Mouse (Mus musculus) kidney, embryonic 14.5 days (tissue): ENCODE data around the gene Nlgn2. TPM values are rescaled to one million over a fixed set of nuclear protein-coding genes. Genes with fewer than 3 reads are reported as not detected.
A peak's percentile ranks its signal among the peaks of the same experiment; 100 is the strongest.

Source experiments
- ATAC-seq: fragments of 200-750 bp; cut with Nextera tagmentation; 2 replicates; pipeline ENCODE4 v1.8.0; 2017; ENCODE audit warnings: moderate number of reproducible peaks, mild to moderate bottlenecking, moderate TSS enrichment, moderate library complexity; ENCODE audit not compliant: low FRiP score, low TSS enrichment
- H3K27ac ChIP-seq: fragments of 300-500 bp; sonication (generic); 2 replicates; pipeline ENCODE4 v1.5.1; 2014; ENCODE audit warnings: low read depth, mild to moderate bottlenecking, low read length, moderate library complexity, mixed read lengths
- H3K27me3 ChIP-seq: fragments of 300-500 bp; sonication (generic); 2 replicates; pipeline ENCODE4 v1.6.1; 2014; ENCODE audit warnings: mild to moderate bottlenecking, low read length; ENCODE audit not compliant: control insufficient read depth, insufficient read depth
- H3K36me3 ChIP-seq: fragments of 300-500 bp; sonication (generic); 2 replicates; pipeline ENCODE4 v1.6.1; 2014; ENCODE audit warnings: low read length, mixed read lengths; ENCODE audit not compliant: control insufficient read depth, insufficient read depth
- H3K4me1 ChIP-seq: fragments of 300-500 bp; sonication (generic); 2 replicates; pipeline ENCODE4 v1.6.1; 2014; ENCODE audit warnings: low read length, mixed read lengths; ENCODE audit not compliant: control insufficient read depth, insufficient read depth
- H3K4me2 ChIP-seq: fragments of 300-500 bp; sonication (generic); replicated peaks from 2 replicates; pipeline ENCODE4 v1.6.1; 2014; ENCODE audit warnings: low read depth, mild to moderate bottlenecking, low read length
- H3K4me3 ChIP-seq: fragments of 300-500 bp; sonication (generic); 2 replicates; pipeline ENCODE4 v1.5.1; 2014; ENCODE audit warnings: mild to moderate bottlenecking, low read length
- H3K9ac ChIP-seq: fragments of 300-500 bp; sonication (generic); 2 replicates; pipeline ENCODE4 v1.6.1; 2014; ENCODE audit warnings: low read depth, mild to moderate bottlenecking, low read length, moderate library complexity
- H3K9me3 ChIP-seq: fragments of 300-500 bp; sonication (generic); 2 replicates; pipeline ENCODE4 v1.6.1; 2016; ENCODE audit warnings: low read length; ENCODE audit not compliant: control insufficient read depth
- WGBS: fragments of 180-500 bp; shearing (Covaris S2); extraction: QIAGEN DNeasy Blood & Tissue Kit; methylation state at CpG from one replicate; pipeline ENCODE4 v1.1.7; 2014; 5-methylcytosine and 5-hydroxymethylcytosine counted together
- microRNA-seq: library from miRNA; unstranded; fragments of <30 nt; microRNA quantifications from one replicate; pipeline ENCODE4, GENCODE M21; 2016
- polyA plus RNA-seq: library from polyadenylated mRNA; unstranded; fragments of >200 nt; fragmentation: Nextera tagmentation; extraction: Ambion mirVana; gene quantifications from 2 replicates; pipeline ENCODE4 v1.2.1, GENCODE M21; 2014

The Nlgn2 gene
- polyA plus RNA-seq, 1 experiment from 2014 or later: 7.8 TPM

DNA sequence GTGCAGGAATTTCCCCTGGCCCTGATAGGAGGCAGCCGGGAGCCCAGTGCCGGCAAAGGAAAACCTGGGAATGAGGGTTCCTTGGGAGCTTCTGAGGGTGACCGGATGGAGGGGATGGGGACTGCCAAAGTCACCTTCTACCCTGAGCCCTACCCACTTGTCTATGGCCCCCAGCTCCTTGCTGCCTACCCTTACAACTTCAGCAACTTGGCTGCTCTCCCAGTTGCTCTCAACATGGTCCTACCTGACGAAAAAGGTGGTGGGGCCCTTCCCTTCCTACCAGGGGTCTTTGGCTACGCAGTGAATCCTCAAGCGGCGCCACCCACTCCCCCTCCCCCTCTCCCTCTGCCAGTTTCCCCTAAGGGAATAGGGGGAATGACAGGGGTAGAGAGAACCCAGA, 58.6 kb downstream of the Nlgn2 start:
- Histone ChIP-seq H3K4me2 (no peak overlapping the region), H3K4me3 (no peak overlapping the region), H3K9ac (no peak overlapping the region), H3K27me3 (peaks cover 4% of the 10 kb centered on the region; the same call in 1 of the 2 replicates), H3K36me3 (0 out of 2 replicates have a peak, but pooled peaks cover 2% of the 10 kb centered on the region), H3K9me3 (no peaks in the 10 kb centered on the region), H3K4me1 (peaks cover 16% of the 10 kb centered on the region), H3K27ac (no peak overlapping the region)
- no peak for ATAC-seq
- 64% methylated on average over 7 of the region's 7 CpGs for WGBS

DNA sequence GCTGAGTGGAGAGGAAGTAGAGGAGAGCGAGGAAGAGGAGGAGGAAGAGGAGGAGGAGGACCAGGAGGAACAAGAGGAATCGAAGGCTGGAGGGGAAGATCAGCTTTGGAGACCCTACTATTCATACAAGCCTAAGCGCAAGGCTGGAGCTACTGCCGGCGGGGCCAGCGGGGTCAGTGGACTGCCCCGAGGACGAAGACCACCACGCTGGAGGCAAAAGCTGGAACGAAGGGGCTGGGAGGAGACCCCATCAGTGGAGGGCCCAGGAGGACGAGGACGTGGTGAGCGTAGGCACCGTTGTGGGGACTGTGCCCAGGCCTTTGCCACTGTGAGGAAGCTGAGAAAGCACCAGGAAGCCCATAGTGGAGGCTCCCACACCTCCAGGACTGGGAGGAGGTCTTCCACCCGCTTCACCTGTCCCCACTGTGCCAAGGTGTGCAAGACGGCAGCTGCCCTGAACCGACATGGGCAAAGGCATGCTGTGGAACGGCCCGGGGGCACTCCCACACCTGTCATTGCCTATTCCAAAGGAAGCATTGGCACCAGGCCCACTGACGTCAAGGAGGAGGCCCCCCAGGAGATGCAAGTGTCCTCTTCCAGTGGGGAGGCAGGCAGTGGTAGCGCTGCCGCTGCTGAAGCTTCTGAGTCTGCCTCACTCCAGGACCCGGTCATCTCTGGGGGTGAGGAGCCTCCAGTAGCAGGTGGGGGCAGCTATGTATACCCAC, 59.2 kb downstream of the Nlgn2 start:
- Histone ChIP-seq H3K9me3 (no peaks in the 10 kb centered on the region), H3K4me1 (peaks cover 16% of the 10 kb centered on the region), H3K27ac (no peak overlapping the region), H3K4me2 (no peak overlapping the region), H3K9ac (no peak overlapping the region), H3K4me3 (no peak overlapping the region), H3K27me3 (peaks cover 4% of the 10 kb centered on the region; the same call in 1 of the 2 replicates), H3K36me3 (0 out of 2 replicates have a peak, but pooled peaks cover 2% of the 10 kb centered on the region)
- ATAC-seq: no peak
- WGBS: 69% methylated on average over 21 of the region's 23 CpGs

DNA sequence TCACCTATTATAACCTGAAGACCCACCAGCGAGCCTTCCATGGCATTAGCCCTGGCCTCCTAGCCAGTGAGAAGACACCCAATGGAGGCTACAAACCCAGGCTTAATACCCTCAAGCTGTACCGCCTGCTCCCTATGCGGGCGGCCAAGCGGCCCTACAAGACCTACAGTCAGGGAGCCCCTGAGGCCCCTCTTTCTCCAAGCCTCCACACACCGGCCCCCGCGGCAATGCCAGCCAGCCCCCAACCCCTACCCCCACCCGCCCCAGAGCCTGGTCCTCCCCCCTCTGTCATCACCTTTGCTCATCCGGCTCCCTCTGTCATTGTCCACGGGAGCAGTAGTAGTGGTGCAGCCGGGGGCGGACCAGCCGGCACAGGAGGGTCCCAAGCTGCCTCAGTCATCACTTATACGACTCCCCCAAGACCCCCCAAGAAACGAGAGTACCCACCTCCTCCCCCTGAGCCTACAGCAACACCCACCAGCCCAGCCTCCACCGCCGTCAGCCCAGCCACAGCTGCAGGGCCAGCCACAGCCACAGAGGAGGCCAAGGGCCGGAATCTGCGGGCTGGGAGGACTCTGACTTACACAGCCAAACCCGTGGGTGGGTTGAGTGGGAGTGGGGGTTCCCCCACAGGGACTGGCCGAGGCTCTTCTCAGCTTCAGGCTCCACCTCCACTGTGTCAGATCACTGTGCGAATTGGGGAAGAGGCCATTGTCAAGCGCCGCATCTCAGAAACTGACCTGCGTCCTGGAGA, 59.9 kb downstream of the Nlgn2 start:
- Histone ChIP-seq H3K4me1 (peaks cover 16% of the 10 kb centered on the region), H3K9me3 (no peaks in the 10 kb centered on the region), H3K27me3 (peaks cover 4% of the 10 kb centered on the region; the same call in 1 of the 2 replicates), H3K4me3 (no peak overlapping the region), H3K27ac (no peak overlapping the region), H3K9ac (no peak overlapping the region), H3K36me3 (0 out of 2 replicates have a peak, but pooled peaks cover 2% of the 10 kb centered on the region), H3K4me2 (no peak overlapping the region)
- ATAC-seq: peak; percentile 54; the same call in 1 of the 2 replicates
- WGBS: 51% methylated on average over 26 of the region's 26 CpGs

DNA sequence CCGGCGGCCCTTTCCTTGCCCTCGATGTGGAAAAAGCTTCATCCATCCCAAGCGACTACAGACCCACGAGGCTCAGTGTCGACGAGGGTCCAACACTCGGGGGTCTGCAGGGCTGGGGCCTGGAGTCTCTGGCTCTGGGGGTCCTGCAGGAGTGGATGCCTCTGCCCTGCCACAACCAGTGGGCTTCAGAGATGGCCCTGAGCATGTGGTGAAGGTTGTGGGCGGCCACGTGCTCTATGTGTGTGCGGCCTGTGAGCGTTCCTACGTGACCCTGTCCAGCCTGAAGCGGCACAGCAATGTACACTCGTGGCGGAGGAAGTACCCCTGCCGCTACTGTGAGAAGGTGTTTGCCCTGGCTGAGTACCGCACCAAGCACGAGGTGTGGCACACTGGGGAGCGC, 61.1 kb downstream of the Nlgn2 start:
- no peak overlapping the region for H3K27ac ChIP-seq
- no peak for ATAC-seq
- H3K4me1 ChIP-seq: peaks cover 16% of the 10 kb centered on the region
- H3K27me3 ChIP-seq: peaks cover 4% of the 10 kb centered on the region; the same call in 1 of the 2 replicates
- WGBS: 90% methylated on average over 20 of the region's 20 CpGs
- H3K9me3 ChIP-seq: no peaks in the 10 kb centered on the region
- no peak overlapping the region for H3K4me2 ChIP-seq
- no peak overlapping the region for H3K9ac ChIP-seq
- H3K4me3 ChIP-seq: no peak overlapping the region
- 0 out of 2 replicates have a peak, but pooled peaks cover 2% of the 10 kb centered on the region for H3K36me3 ChIP-seq

DNA sequence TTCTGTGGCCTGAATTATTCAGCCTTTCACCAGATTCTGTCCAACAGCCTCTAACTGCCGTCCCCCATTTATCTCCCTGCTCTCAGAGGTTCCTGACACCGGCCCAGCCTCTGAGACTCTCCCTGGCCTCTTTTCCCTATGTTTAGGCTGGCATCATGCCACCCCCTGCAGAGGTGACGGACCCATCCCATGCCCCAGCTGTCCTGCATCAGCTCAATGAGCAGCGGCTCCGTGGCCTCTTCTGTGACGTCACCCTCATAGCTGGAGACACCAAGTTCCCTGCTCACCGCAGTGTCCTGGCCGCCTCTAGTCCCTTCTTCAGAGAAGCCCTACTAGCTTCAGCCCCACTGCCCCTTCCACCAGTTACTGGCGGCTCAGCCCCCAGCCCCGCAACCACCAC, 61.9 kb downstream of the Nlgn2 start:
- 0 out of 2 replicates have a peak, but pooled peaks cover 2% of the 10 kb centered on the region for H3K36me3 ChIP-seq
- WGBS: 64% methylated on average over 10 of the region's 10 CpGs
- peaks cover 4% of the 10 kb centered on the region; the same call in 1 of the 2 replicates for H3K27me3 ChIP-seq
- H3K9ac ChIP-seq: no peak overlapping the region
- no peaks in the 10 kb centered on the region for H3K9me3 ChIP-seq
- H3K4me1 ChIP-seq: peaks cover 16% of the 10 kb centered on the region
- no peak overlapping the region for H3K27ac ChIP-seq
- H3K4me3 ChIP-seq: no peak overlapping the region
- ATAC-seq: no peak
- no peak overlapping the region for H3K4me2 ChIP-seq

DNA sequence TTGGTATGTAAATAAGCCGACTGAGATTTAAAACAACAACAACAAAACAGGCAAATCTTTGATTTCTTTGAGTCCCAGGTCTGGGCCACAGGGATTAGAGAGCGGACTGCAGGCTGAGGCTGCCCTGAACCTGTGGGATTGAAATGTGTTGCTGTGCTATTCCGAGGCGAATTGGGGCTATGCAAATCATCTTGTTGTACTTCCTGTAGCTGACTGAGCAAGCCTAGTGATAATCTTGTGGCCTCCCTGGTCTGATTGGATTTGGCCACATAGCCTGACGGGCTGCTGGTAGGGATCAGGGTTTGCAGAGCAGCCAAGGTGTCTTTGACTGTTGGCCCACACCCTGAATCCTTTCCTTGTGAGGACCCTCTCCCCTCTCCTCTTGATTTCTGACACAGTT, 62.6 kb downstream of the Nlgn2 start:
- H3K27ac ChIP-seq: no peak overlapping the region
- H3K4me3 ChIP-seq: no peak overlapping the region
- H3K9ac ChIP-seq: no peak overlapping the region
- H3K27me3 ChIP-seq: peaks cover 4% of the 10 kb centered on the region; the same call in 1 of the 2 replicates
- 0 out of 2 replicates have a peak, but pooled peaks cover 2% of the 10 kb centered on the region for H3K36me3 ChIP-seq
- WGBS: 71% methylated on average over 5 of the region's 5 CpGs
- H3K4me2 ChIP-seq: no peak overlapping the region
- peaks cover 16% of the 10 kb centered on the region for H3K4me1 ChIP-seq
- ATAC-seq: no peak
- H3K9me3 ChIP-seq: no peaks in the 10 kb centered on the region

Small RNA genes lying within 50 kb of the gene (microRNA-seq; reads per million reads assigned to microRNA genes)
- gene Mir6924: not detected

Other genes with a start within 250 kb of the Nlgn2 start
- gene Atp1b2, start 231.8 kb downstream of the Nlgn2 start, polyA plus RNA-seq: 7.6 and 11.4 TPM in 2 replicates
- gene Shbg, start 219.9 kb downstream of the Nlgn2 start, polyA plus RNA-seq: not detected in 2 replicates
- gene Sat2, start 215.8 kb downstream of the Nlgn2 start, polyA plus RNA-seq: 16.9 and 22.6 TPM in 2 replicates
- gene Fxr2, start 204.8 kb downstream of the Nlgn2 start, polyA plus RNA-seq: 30.7 and 33.3 TPM in 2 replicates
- 0.51 TPM in 1 of 2 replicates, not detected in the other for gene Sox15, start 182.5 kb downstream of the Nlgn2 start, polyA plus RNA-seq
- 42.3 and 71.8 TPM in 2 replicates for gene Mpdu1, start 175.1 kb downstream of the Nlgn2 start, polyA plus RNA-seq
- gene Cd68, start 171.6 kb downstream of the Nlgn2 start, polyA plus RNA-seq: 8.5 and 10.5 TPM in 2 replicates
- gene Eif4a1, start 165.4 kb downstream of the Nlgn2 start, polyA plus RNA-seq: 729 and 1,177 TPM in 2 replicates
- gene Senp3, start 155.7 kb downstream of the Nlgn2 start, polyA plus RNA-seq: 95.2 and 102 TPM in 2 replicates
- gene Tnfsf13, start 152.0 kb downstream of the Nlgn2 start, polyA plus RNA-seq: 0.34 and 0.60 TPM in 2 replicates
- 6.9 and 8.6 TPM in 2 replicates for gene Tnfsf12, start 141.9 kb downstream of the Nlgn2 start, polyA plus RNA-seq
- gene Tnfsfm13, start 141.7 kb downstream of the Nlgn2 start, polyA plus RNA-seq: 4.6 and 4.9 TPM in 2 replicates
- gene Polr2a, start 79.1 kb downstream of the Nlgn2 start, polyA plus RNA-seq: 30.2 and 58.4 TPM in 2 replicates
- gene Slc35g3, start 75.8 kb downstream of the Nlgn2 start, polyA plus RNA-seq: 0.23 and 0.36 TPM in 2 replicates
- gene Zbtb4, start 71.9 kb downstream of the Nlgn2 start, polyA plus RNA-seq: 2.0 and 2.2 TPM in 2 replicates
- 4.6 and 6.5 TPM in 2 replicates for gene Chrnb1, start 41.8 kb downstream of the Nlgn2 start, polyA plus RNA-seq
- 1.7 and 1.9 TPM in 2 replicates for gene Fgf11, start 35.9 kb downstream of the Nlgn2 start, polyA plus RNA-seq
- 6.4 and 7.7 TPM in 2 replicates for gene Tmem102, start 32.2 kb downstream of the Nlgn2 start, polyA plus RNA-seq
- not detected in 2 replicates for gene Gm39566, start 22.5 kb downstream of the Nlgn2 start, polyA plus RNA-seq
- not detected in 2 replicates for gene Spem2, start 19.3 kb downstream of the Nlgn2 start, polyA plus RNA-seq
- 0.27 TPM in 1 of 2 replicates, not detected in the other for gene Spem1, start 15.6 kb downstream of the Nlgn2 start, polyA plus RNA-seq
- gene Tmem256, start 730 bp upstream of the Nlgn2 start, polyA plus RNA-seq: 354 and 512 TPM in 2 replicates
- gene Plscr3, start 8.6 kb upstream of the Nlgn2 start, polyA plus RNA-seq: 84.3 and 105 TPM in 2 replicates
- 2.3 and 4.9 TPM in 2 replicates for gene Tnk1, start 20.9 kb upstream of the Nlgn2 start, polyA plus RNA-seq
- gene Tmem95, start 40.2 kb upstream of the Nlgn2 start, polyA plus RNA-seq: not detected in 2 replicates
- gene Kctd11, start 43.6 kb upstream of the Nlgn2 start, polyA plus RNA-seq: 3.8 and 6.4 TPM in 2 replicates
- 0.20 and 0.28 TPM in 2 replicates for gene Acap1, start 57.8 kb upstream of the Nlgn2 start, polyA plus RNA-seq
- gene 2810408A11Rik, start 63.2 kb upstream of the Nlgn2 start, polyA plus RNA-seq: 12.4 and 15.1 TPM in 2 replicates
- 13.0 and 16.3 TPM in 2 replicates for gene Neurl4, start 63.3 kb upstream of the Nlgn2 start, polyA plus RNA-seq
- gene Gps2, start 76.1 kb upstream of the Nlgn2 start, polyA plus RNA-seq: 73.4 and 82.0 TPM in 2 replicates
- gene Eif5a, start 84.2 kb upstream of the Nlgn2 start, polyA plus RNA-seq: 2,108 and 2,169 TPM in 2 replicates
- 10.1 and 10.7 TPM in 2 replicates for gene Ybx2, start 98.0 kb upstream of the Nlgn2 start, polyA plus RNA-seq
- gene Slc2a4, start 110.4 kb upstream of the Nlgn2 start, polyA plus RNA-seq: 11.7 and 14.1 TPM in 2 replicates
- 117 and 132 TPM in 2 replicates for gene Cldn7, start 127.0 kb upstream of the Nlgn2 start, polyA plus RNA-seq
- gene Ctdnep1, start 143.4 kb upstream of the Nlgn2 start, polyA plus RNA-seq: 34.5 and 50.1 TPM in 2 replicates
- gene Elp5, start 144.7 kb upstream of the Nlgn2 start, polyA plus RNA-seq: 117 and 141 TPM in 2 replicates
- gene Gabarap, start 153.4 kb upstream of the Nlgn2 start, polyA plus RNA-seq: 426 and 499 TPM in 2 replicates
- 48.5 and 63.1 TPM in 2 replicates for gene Phf23, start 158.0 kb upstream of the Nlgn2 start, polyA plus RNA-seq
- gene Dvl2, start 162.8 kb upstream of the Nlgn2 start, polyA plus RNA-seq: 28.2 and 34.9 TPM in 2 replicates
- gene Acadvl, start 177.6 kb upstream of the Nlgn2 start, polyA plus RNA-seq: 41.1 and 58.4 TPM in 2 replicates
- gene Dlg4, start 179.2 kb upstream of the Nlgn2 start, polyA plus RNA-seq: 13.2 and 16.4 TPM in 2 replicates
- 2.0 and 2.4 TPM in 2 replicates for gene Asgr1, start 216.3 kb upstream of the Nlgn2 start, polyA plus RNA-seq